Mouse (Mus musculus) C2C12 (cell line): ENCODE data around the gene Tmem39a.

Source experiments
- CEBPB ChIP-seq: IDR thresholded peaks from one replicate; pipeline ENCODE4 v1.6.1; 2011; ENCODE audit warnings: low read depth, mild to moderate bottlenecking, control low read depth, moderate library complexity
- CTCF ChIP-seq: IDR thresholded peaks from one replicate; pipeline ENCODE4 v1.5.1; 2011; ENCODE audit not compliant: control insufficient read depth, insufficient read depth, insufficient read length
- FOSL1 ChIP-seq: IDR thresholded peaks from one replicate; pipeline ENCODE4 v1.8.0; 2011; ENCODE audit warnings: mild to moderate bottlenecking, low read length; ENCODE audit not compliant: poor library complexity, insufficient read depth, severe bottlenecking
- MAX ChIP-seq: IDR thresholded peaks from one replicate; pipeline ENCODE4 v1.6.1; 2011; ENCODE audit warnings: mild to moderate bottlenecking, control low read depth
- MYOD1 ChIP-seq: IDR thresholded peaks from one replicate; pipeline ENCODE4 v1.6.1; 2011; ENCODE audit warnings: low read depth; ENCODE audit not compliant: control insufficient read depth, insufficient read length
- MYOG ChIP-seq: IDR thresholded peaks from one replicate; pipeline ENCODE4 v1.6.1; 2011; ENCODE audit not compliant: control insufficient read depth, insufficient read length; ENCODE audit errors: extremely low read depth
- USF1 ChIP-seq: IDR thresholded peaks from one replicate; pipeline ENCODE4 v1.6.1; 2011; ENCODE audit warnings: low read depth, mild to moderate bottlenecking, control low read depth, moderate library complexity

DNA sequence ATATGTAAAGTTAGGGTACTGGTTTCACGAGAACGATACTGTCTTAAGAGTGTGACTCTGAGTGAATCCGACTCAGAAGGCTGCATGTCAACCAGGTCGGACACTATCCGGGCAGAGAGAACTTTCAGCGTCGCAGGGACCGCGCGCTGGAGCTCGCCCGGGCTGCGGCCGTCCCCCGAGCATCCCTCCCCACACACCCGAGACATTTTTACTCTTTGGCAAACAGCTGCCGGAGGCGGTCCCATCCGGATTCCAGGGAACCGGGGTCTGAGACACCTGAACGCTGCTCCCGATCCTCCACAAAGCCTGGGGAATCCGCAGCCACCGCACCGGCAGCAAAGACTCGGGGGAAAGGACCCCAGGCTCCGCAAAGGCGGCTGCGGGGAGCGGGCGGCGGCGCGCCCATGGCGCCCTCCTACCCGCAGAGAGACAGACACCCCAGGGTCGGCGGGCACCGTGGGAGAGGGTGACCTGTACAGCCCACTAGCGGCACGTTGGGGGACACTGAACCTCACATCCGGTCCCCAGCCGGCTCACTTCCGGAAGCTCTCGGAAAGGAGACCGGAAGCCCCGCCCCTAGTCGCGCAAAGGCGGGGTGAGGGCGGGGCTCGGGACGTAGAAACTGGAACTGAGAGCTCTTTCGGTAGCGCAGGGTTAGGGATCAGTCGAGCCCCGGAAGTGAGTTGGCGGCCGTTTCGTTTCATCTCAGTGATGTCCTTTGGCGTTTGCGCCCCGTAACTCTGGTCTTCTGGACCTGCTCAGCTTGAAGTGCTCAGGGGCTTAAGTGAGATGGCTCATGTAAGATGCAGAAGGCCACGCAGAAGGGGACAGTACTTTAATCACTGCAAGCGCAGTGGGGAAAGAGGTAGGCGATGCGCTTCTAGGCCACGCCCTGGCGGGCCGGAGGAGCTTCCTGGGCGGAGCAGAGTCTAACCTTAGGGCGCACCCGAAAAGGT lies 36.1 kb upstream of the Tmem39a start, which contains the start of gene Timmdc1:
- TF ChIP-seq CTCF (no peak), USF1 (no peak), CEBPB (no peak), MAX (peak; percentile 58), MYOD1 (no peak), FOSL1 (no peak), MYOG (no peak)
